Mouse (Mus musculus) spleen, adult 2 months (tissue): Measurements from ENCODE around the gene Agpat1. TPM values are rescaled to one million over a fixed set of nuclear protein-coding genes. Genes with fewer than 3 reads are reported as not detected.

Experiments
- DNase-seq, 2 experiments: peaks; one replicate each; pipeline versions ENCODE4 v3.0.0 to v3.0.0-alpha.2; 2012 to 2021; ENCODE audit warnings: low spot score in 2 of 2, low read depth in 1 of 2
- H3K27ac ChIP-seq: fragments of 200-500 bp; 2 replicates; pipeline ENCODE4 v1.5.1; 2012; ENCODE audit warnings: low read length, inconsistent platforms; ENCODE audit not compliant: insufficient read depth
- H3K27me3 ChIP-seq: fragments of 200-500 bp; 2 replicates; pipeline ENCODE4 v1.6.1; 2012; ENCODE audit warnings: mild to moderate bottlenecking, moderate library complexity, low read length, inconsistent platforms; ENCODE audit not compliant: control insufficient read depth, insufficient read depth
- H3K36me3 ChIP-seq: fragments of 200-500 bp; 2 replicates; pipeline ENCODE4 v1.6.1; 2012; ENCODE audit warnings: mild to moderate bottlenecking, low read length, inconsistent platforms; ENCODE audit not compliant: control insufficient read depth, insufficient read depth
- H3K4me1 ChIP-seq: fragments of 200-500 bp; 2 replicates; pipeline ENCODE4 v1.6.1; 2011; ENCODE audit warnings: inconsistent platforms; ENCODE audit not compliant: control insufficient read depth, insufficient read depth, insufficient read length
- H3K4me3 ChIP-seq: fragments of 200-500 bp; 2 replicates; pipeline ENCODE4 v1.5.1; 2011; ENCODE audit warnings: mild to moderate bottlenecking, inconsistent platforms; ENCODE audit not compliant: insufficient read depth, insufficient read length; ENCODE audit errors: extremely low read depth
- CTCF ChIP-seq: fragments of 200-500 bp; IDR thresholded peaks from 2 replicates; pipeline ENCODE4 v1.5.1; 2011; ENCODE audit warnings: mild to moderate bottlenecking, inconsistent platforms; ENCODE audit not compliant: insufficient read depth, insufficient read length, insufficient replicate concordance; ENCODE audit errors: extremely low read depth
- POLR2A ChIP-seq: fragments of 200-500 bp; IDR thresholded peaks from 2 replicates; pipeline ENCODE4 v1.6.1; 2011; ENCODE audit warnings: low read depth, low read length, inconsistent platforms
- WGBS: fragments of 180-500 bp; shearing (Covaris S2); methylation state at CpG from one replicate; pipeline ENCODE4 v1.1.7; 2018; 5-methylcytosine and 5-hydroxymethylcytosine counted together
- polyA plus RNA-seq: library from polyadenylated mRNA; depleted of rRNA; stranded (reverse); fragments of >200 nt; gene quantifications from 2 replicates; pipeline ENCODE4 v1.2.3, GENCODE M21; 2012

Gene Agpat1
- polyA plus RNA-seq, 1 experiment: 156 TPM

- H3K4me1 ChIP-seq: peaks cover 8% of the 10 kb centered on the region; the same call in 1 of the 2 replicates
- H3K4me3 ChIP-seq: no peak overlapping the region
- H3K27me3 ChIP-seq: no peaks in the 10 kb centered on the region
- no peak overlapping the region for H3K27ac ChIP-seq
- DNase-seq: no peak
- no peak for TF ChIP-seq POLR2A
- TF ChIP-seq CTCF: no peak
- peaks cover 19% of the 10 kb centered on the region for H3K36me3 ChIP-seq
- WGBS: 81% methylated on average over 11 of the region's 11 CpGs
These were observed 9.1 kb downstream of the Agpat1 start for GRCm38 (mm10) chr17:34613054-34613645.

GRCm38 (mm10) chr17:34613830-34614229, 9.8 kb downstream of the Agpat1 start:
- TF ChIP-seq POLR2A (no peak), CTCF (no peak)
- no peak for DNase-seq
- H3K4me3 ChIP-seq: no peak overlapping the region
- H3K4me1 ChIP-seq: peaks cover under 1% of the 10 kb centered on the region; the same call in 1 of the 2 replicates
- H3K27ac ChIP-seq: no peak overlapping the region
- WGBS: 91% methylated on average over 10 of the region's 10 CpGs
- no peaks in the 10 kb centered on the region for H3K27me3 ChIP-seq
- H3K36me3 ChIP-seq: peaks cover 19% of the 10 kb centered on the region

GRCm38 (mm10) chr17:34615871-34616270, 11.8 kb downstream of the Agpat1 start, which contains the start of gene Egfl8:
Gene Egfl8, minus strand, starts transcription at chr17:34615971.
- peaks cover 16% of the 10 kb centered on the region for H3K36me3 ChIP-seq
- no peak within 1 kb of the TSS for H3K4me3 ChIP-seq
- no peak within 1 kb of the TSS for H3K27ac ChIP-seq
- 82% methylated on average over 6 of the region's 6 CpGs for WGBS
- no peaks in the 10 kb centered on the region for H3K4me1 ChIP-seq
- no peak for TF ChIP-seq POLR2A
- TF ChIP-seq CTCF: no peak
- H3K27me3 ChIP-seq: no peaks in the 10 kb centered on the region
- no peak for DNase-seq

- Histone ChIP-seq H3K4me1 (no peaks in the 10 kb centered on the region), H3K36me3 (peaks cover 5% of the 10 kb centered on the region; the same call in 1 of the 2 replicates), H3K4me3 (no peak overlapping the region), H3K27ac (no peak overlapping the region), H3K27me3 (no peaks in the 10 kb centered on the region)
- 9% methylated on average over 6 of the region's 6 CpGs for WGBS
- DNase-seq: peak; percentile 61 to 81
- no peak for TF ChIP-seq POLR2A
- TF ChIP-seq CTCF: peak; percentile 69; the same call in 1 of the 2 replicates
These were observed 14.9 kb downstream of the Agpat1 start for GRCm38 (mm10) chr17:34618999-34619398.

DNA sequence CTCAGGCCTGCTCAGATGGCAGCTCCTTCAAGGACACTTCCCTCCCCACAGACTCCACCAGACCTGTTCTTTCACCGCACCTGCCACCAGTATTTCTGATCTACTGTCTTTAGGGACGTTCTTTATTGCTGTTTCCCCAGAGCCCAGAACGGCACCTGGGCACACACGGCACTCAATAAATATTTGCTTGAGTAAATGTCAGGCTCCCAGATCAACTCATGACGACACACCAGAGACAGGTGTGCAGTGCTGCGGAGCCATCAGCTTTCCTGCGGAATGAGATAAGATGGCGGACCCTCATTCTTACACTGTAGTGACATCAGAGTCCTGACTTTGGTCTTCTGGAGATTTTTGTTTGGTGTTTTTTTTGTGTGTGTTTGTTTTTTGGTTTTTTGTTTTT, 16.9 kb downstream of the Agpat1 start:
- Histone ChIP-seq H3K4me3 (no peak overlapping the region), H3K27me3 (no peaks in the 10 kb centered on the region), H3K27ac (no peak overlapping the region), H3K36me3 (peaks cover 3% of the 10 kb centered on the region; the same call in 1 of the 2 replicates), H3K4me1 (no peaks in the 10 kb centered on the region)
- TF ChIP-seq POLR2A (no peak), CTCF (no peak)
- no peak for DNase-seq
- 98% methylated on average over 8 of the region's 8 CpGs for whole genome bisulfite sequencing

- H3K36me3 ChIP-seq: peaks cover 3% of the 10 kb centered on the region; the same call in 1 of the 2 replicates
- no peak for TF ChIP-seq CTCF
- WGBS: 89% methylated on average over 9 of the region's 9 CpGs
- peaks cover 4% of the 10 kb centered on the region; the same call in 1 of the 2 replicates for H3K4me1 ChIP-seq
- no peaks in the 10 kb centered on the region for H3K27me3 ChIP-seq
- DNase-seq: no peak
- H3K27ac ChIP-seq: no peak overlapping the region
- no peak overlapping the region for H3K4me3 ChIP-seq
These were observed 19.1 kb downstream of the Agpat1 start for GRCm38 (mm10) chr17:34623161-34623560.

GRCm38 (mm10) chr17:34624981-34625380, 20.9 kb downstream of the Agpat1 start:
- no peak for TF ChIP-seq POLR2A
- H3K4me1 ChIP-seq: peaks cover 4% of the 10 kb centered on the region; the same call in 1 of the 2 replicates
- 92% methylated on average over 3 of the region's 3 CpGs for WGBS

More at GRCm38 (mm10) chr17:34624981-34625380, 20.9 kb downstream of the Agpat1 start:
- Histone ChIP-seq H3K27ac (no peak overlapping the region), H3K4me3 (no peak overlapping the region), H3K36me3 (peaks cover 3% of the 10 kb centered on the region; the same call in 1 of the 2 replicates), H3K27me3 (no peaks in the 10 kb centered on the region)
- no peak for DNase-seq
